Mouse (Mus musculus): Measurements from ENCODE around the gene Fbxo24. TPM values are rescaled to one million over a fixed set of nuclear protein-coding genes. Genes with fewer than 3 reads are reported as not detected.

The Fbxo24 gene
- polyA plus RNA-seq (2014; fragmentation: Nextera tagmentation; extraction: Ambion mirVana): 0.11 and 0.24 TPM in 2 replicates

DNA sequence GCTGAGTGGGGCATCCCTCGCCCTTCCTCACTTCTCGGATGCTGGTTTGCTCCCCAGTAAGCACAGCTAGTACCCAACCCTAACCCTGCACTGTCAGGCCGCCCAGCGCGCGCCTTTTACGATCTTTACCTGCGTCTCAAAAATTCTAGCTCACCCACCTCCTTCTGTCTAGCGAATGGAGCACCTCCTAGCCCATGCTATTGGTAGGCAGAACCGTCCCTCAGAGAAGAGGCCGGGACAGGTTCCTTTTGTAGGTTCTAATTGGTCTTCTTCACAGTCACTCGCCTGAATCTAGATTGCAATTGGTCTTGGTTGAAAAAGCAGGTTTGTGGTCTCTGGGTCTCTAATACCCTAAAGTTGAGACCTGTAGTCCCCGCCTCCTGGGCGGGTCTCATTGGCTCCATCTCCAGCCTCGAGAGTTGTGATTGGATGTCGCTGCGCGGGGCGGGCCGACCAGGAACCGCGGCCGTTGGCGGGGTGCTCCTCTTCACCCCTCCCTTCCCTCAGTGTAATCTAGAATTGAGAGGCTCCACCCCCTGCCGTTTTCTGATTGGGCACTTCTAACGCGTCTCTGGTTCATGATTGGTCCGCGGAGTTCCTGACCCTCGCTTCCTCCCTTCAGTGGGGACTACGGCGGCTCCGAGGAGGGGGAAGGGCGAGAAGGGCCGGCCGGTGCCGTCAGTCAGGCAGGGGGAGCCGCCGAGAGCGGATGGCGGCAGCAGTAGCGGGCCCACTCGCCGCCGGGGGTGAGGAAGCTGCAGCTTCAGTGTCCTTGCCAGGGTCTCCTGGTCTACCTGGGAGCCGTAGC lies at the start of gene Fbxo24, which contains the start of the genes Lrch4 and Gm20605:
Gene Fbxo24 (minus strand): TSS at position 505 of the 808 bp plus-strand sequence.
Gene Lrch4 (plus strand): TSS at position 624 of the 808 bp plus-strand sequence.
Gene Gm20605 (plus strand): TSS at position 678 of the 808 bp plus-strand sequence.
- peak; percentile 99 for DNase-seq (ENCODE audit: low spot score)
- peak; percentile 98 for ATAC-seq (ENCODE audit: insufficient number of reproducible peaks, low FRiP score, low TSS enrichment, low read depth)
- Histone ChIP-seq H3K4me1 (ENCODE audit: control insufficient read depth, insufficient read depth, low read length) (peaks cover 21% of the 10 kb centered on the region), H3K9me3 (ENCODE audit: control insufficient read depth, low read length) (no peaks in the 10 kb centered on the region), H3K27ac (replicated peaks; ENCODE audit: low read depth, low read length) (peak within 1 kb of the TSS; percentile 92), H3K9ac (ENCODE audit: low read length) (peak within 1 kb of the TSS; percentile 82), H3K4me2 (ENCODE audit: low read depth, severe bottlenecking) (peak within 1 kb of the TSS; percentile 76), H3K36me3 (ENCODE audit: control insufficient read depth, insufficient read depth, low read length) (no peaks in the 10 kb centered on the region), H3K27me3 (ENCODE audit: control insufficient read depth, insufficient read depth, low read length) (no peaks in the 10 kb centered on the region), H3K4me3 (ENCODE audit: low read depth, low read length) (peak within 1 kb of the TSS; percentile 91)
- under 1% methylated on average over 41 of the region's 46 CpGs for WGBS

DNA sequence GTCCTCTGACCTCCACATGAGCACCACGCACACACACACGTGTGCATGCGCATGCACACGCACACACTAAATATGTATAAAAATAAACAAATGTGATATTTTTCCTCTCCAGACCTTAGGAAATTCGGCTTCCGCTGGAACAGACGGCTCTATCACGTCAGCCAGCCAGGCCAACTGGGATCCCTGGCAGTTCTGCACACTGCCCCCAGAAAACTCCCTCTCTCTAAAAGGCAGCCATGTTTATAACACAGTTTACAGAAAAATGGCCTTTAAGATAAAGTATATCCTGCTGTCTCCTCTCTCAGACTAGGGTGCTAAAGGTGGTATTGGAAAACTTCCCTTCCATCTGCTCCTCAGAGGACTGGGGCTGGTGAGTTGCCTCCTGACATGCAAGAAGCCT lies 49.1 kb upstream of the Fbxo24 start:
- WGBS: 96% methylated on average over 8 of the region's 8 CpGs

DNA sequence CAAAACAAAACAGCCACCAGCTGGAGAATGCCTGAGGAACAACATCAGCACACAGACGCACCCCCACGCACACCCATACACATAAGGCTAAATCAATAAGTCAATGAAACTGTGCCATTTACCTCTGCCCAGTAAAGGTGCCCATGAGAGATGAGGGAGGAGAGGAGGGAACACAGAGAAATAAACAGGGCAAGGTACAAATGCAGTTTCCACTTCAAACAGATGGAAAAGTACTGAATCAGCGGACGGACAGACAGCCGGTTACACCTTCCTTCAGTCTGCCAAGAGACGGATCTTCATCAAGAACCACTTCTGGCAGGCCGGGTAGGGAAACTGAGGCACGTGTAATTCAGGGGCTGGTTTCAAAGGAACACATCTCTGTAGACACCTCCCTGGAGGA lies 46.0 kb upstream of the Fbxo24 start:
- Histone ChIP-seq H3K36me3 (ENCODE audit: control insufficient read depth, insufficient read depth, low read length) (no peaks in the 10 kb centered on the region; the same call in 1 of the 2 replicates), H3K4me3 (ENCODE audit: low read depth, low read length) (no peak overlapping the region), H3K27me3 (ENCODE audit: control insufficient read depth, insufficient read depth, low read length) (no peaks in the 10 kb centered on the region), H3K4me2 (ENCODE audit: low read depth, severe bottlenecking) (no peak overlapping the region), H3K9me3 (ENCODE audit: control insufficient read depth, low read length) (no peaks in the 10 kb centered on the region), H3K9ac (ENCODE audit: low read length) (no peak overlapping the region), H3K27ac (replicated peaks; ENCODE audit: low read depth, low read length) (no peak overlapping the region), H3K4me1 (ENCODE audit: control insufficient read depth, insufficient read depth, low read length) (peaks cover 6% of the 10 kb centered on the region)
- no peak for ATAC-seq (ENCODE audit: insufficient number of reproducible peaks, low FRiP score, low TSS enrichment, low read depth)
- 93% methylated on average over 8 of the region's 8 CpGs for WGBS
- DNase-seq (ENCODE audit: low spot score): no peak

More for the DNA sequence above, 49.1 kb upstream of the Fbxo24 start:
- H3K9ac ChIP-seq (ENCODE audit: low read length): no peak overlapping the region
- H3K27ac ChIP-seq (replicated peaks; ENCODE audit: low read depth, low read length): no peak overlapping the region
- no peak for ATAC-seq (ENCODE audit: insufficient number of reproducible peaks, low FRiP score, low TSS enrichment, low read depth)
- H3K36me3 ChIP-seq (ENCODE audit: control insufficient read depth, insufficient read depth, low read length): no peaks in the 10 kb centered on the region; the same call in 1 of the 2 replicates
- H3K4me3 ChIP-seq (ENCODE audit: low read depth, low read length): no peak overlapping the region
- no peak overlapping the region for H3K4me2 ChIP-seq (ENCODE audit: low read depth, severe bottlenecking)
- no peak for DNase-seq (ENCODE audit: low spot score)
- no peaks in the 10 kb centered on the region for H3K9me3 ChIP-seq (ENCODE audit: control insufficient read depth, low read length)
- H3K27me3 ChIP-seq (ENCODE audit: control insufficient read depth, insufficient read depth, low read length): no peaks in the 10 kb centered on the region
- 0 out of 2 replicates have a peak, but pooled peaks cover 2% of the 10 kb centered on the region for H3K4me1 ChIP-seq (ENCODE audit: control insufficient read depth, insufficient read depth, low read length)

DNA sequence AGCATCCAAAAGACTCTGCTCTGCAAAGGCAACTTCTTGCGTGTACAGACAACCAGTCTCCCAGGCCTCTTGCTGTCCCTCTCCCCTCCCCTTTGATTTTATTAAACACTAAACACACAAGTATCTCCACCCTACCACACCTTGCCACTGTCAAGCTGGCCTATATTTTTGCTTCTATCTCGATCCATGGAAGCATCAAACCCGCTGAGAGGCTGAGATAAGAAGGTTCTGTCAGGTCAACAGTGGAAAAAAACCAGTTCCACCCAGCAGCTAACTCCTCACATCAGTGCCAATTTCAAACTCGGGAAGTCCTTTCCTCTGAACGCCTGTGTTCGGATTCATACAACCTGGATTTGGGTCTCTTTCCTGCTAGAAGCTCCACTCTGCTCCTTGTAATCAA lies 44.2 kb upstream of the Fbxo24 start:
- Histone ChIP-seq H3K27ac (replicated peaks; ENCODE audit: low read depth, low read length) (no peak overlapping the region), H3K4me3 (ENCODE audit: low read depth, low read length) (no peak overlapping the region), H3K36me3 (ENCODE audit: control insufficient read depth, insufficient read depth, low read length) (no peaks in the 10 kb centered on the region; the same call in 1 of the 2 replicates), H3K27me3 (ENCODE audit: control insufficient read depth, insufficient read depth, low read length) (no peaks in the 10 kb centered on the region), H3K4me2 (ENCODE audit: low read depth, severe bottlenecking) (no peak overlapping the region), H3K4me1 (ENCODE audit: control insufficient read depth, insufficient read depth, low read length) (peaks cover 6% of the 10 kb centered on the region), H3K9me3 (ENCODE audit: control insufficient read depth, low read length) (no peaks in the 10 kb centered on the region), H3K9ac (ENCODE audit: low read length) (no peak overlapping the region)
- ATAC-seq (ENCODE audit: insufficient number of reproducible peaks, low FRiP score, low TSS enrichment, low read depth) (no peak), DNase-seq (ENCODE audit: low spot score) (no peak)
- 89% methylated on average over 6 of the region's 6 CpGs for WGBS

DNA sequence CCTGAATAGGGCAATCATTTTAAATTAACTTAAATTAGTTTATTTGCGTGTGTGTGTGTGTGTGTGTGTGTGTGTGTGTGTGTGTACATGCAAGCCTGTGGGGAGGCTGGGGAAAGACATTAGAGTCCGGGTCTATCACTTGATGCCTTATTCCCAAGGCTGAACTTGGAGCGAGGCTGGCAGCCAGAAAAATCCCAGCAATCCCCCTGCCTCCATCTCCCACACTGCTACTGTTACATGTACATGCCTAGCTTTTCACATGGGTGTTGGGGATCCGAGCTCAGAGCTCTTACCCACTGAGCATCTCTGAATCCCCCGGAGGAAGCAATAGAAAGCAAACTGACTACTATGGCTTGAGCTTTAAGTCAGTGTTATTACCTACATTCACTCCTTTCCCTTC lies 43.6 kb upstream of the Fbxo24 start:
- no peak overlapping the region for H3K27ac ChIP-seq (replicated peaks; ENCODE audit: low read depth, low read length)
- 85% methylated on average over 5 of the region's 5 CpGs for WGBS
- ATAC-seq (ENCODE audit: insufficient number of reproducible peaks, low FRiP score, low TSS enrichment, low read depth): no peak

DNA sequence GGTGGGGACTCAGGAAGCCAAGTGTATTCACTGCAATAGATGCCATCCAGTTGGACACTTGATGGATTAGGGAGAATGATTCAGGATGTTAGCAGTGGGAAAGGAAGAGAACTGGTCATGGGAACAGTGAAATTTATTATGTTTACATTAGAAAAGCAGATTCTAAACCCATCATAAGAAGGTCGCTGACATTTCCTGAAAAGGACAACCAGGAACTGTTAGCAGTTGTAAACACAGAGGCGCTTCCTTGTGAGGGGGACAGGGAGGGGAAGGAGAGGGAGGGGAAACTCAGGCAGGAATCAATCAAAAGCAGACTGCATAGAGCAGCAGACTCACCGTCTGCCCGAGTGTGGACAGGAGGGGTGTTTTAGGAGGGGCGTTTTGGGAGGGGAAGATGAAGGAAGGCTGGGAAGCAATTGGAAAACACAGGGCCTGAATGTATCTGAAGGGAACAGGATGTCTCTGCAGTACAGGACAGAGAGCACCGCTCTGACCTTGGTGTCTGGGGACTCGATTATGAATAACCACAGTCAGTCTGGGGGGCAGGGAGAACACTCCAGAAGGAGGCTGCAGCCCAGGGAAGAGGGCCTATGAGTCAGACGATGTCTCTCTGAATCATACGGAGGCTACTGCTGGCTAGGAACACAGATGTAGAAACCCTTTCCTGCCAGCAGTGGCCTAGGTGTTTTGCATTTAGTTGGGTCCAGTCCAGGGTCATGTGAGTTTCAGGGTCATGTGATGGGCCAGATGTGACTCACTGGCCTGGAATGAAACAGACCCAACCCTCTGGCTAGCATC lies 42.8 kb upstream of the Fbxo24 start:
- no peak for DNase-seq (ENCODE audit: low spot score)
- ATAC-seq (ENCODE audit: insufficient number of reproducible peaks, low FRiP score, low TSS enrichment, low read depth): 0 out of 2 replicates have a peak, but pooled peaks have one; percentile 13
- H3K27me3 ChIP-seq (ENCODE audit: control insufficient read depth, insufficient read depth, low read length): no peaks in the 10 kb centered on the region
- H3K9me3 ChIP-seq (ENCODE audit: control insufficient read depth, low read length): no peaks in the 10 kb centered on the region
- no peak overlapping the region for H3K4me2 ChIP-seq (ENCODE audit: low read depth, severe bottlenecking)
- H3K4me1 ChIP-seq (ENCODE audit: control insufficient read depth, insufficient read depth, low read length): peaks cover 6% of the 10 kb centered on the region
- peak overlapping the region; percentile 42; the same call in 1 of the 2 replicates for H3K27ac ChIP-seq (replicated peaks; ENCODE audit: low read depth, low read length)
- no peaks in the 10 kb centered on the region for H3K36me3 ChIP-seq (ENCODE audit: control insufficient read depth, insufficient read depth, low read length)
- H3K4me3 ChIP-seq (ENCODE audit: low read depth, low read length): no peak overlapping the region
- H3K9ac ChIP-seq (ENCODE audit: low read length): 0 out of 2 replicates have a peak overlapping the region, but pooled peaks have one; percentile 22
- 22% methylated on average over 9 of the region's 9 CpGs for WGBS

More for the DNA sequence above, 43.6 kb upstream of the Fbxo24 start:
- H3K36me3 ChIP-seq (ENCODE audit: control insufficient read depth, insufficient read depth, low read length): no peaks in the 10 kb centered on the region; the same call in 1 of the 2 replicates
- no peak overlapping the region for H3K4me2 ChIP-seq (ENCODE audit: low read depth, severe bottlenecking)
- H3K4me1 ChIP-seq (ENCODE audit: control insufficient read depth, insufficient read depth, low read length): peaks cover 6% of the 10 kb centered on the region
- H3K9me3 ChIP-seq (ENCODE audit: control insufficient read depth, low read length): no peaks in the 10 kb centered on the region
- H3K4me3 ChIP-seq (ENCODE audit: low read depth, low read length): no peak overlapping the region
- H3K27me3 ChIP-seq (ENCODE audit: control insufficient read depth, insufficient read depth, low read length): no peaks in the 10 kb centered on the region
- H3K9ac ChIP-seq (ENCODE audit: low read length): no peak overlapping the region
- DNase-seq (ENCODE audit: low spot score): no peak

DNA sequence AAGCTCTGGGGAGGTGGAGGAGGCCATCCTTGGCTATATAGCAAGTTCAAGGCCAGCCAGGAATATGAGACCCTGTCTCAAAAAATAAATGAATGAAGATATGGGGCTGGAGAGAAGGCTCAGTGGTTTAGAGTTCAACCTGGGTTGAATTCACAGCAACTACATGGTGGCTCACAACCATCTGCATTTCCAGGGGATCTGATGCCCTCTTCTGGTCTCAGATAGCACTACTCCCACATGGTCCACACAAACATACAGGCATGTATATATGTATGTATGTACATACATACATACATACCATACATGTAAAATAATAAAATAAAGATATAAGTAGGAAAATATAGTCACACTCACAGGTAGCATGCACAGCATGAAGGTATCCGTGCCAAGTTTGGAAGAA lies 41.4 kb upstream of the Fbxo24 start:
- DNase-seq (ENCODE audit: low spot score) (no peak), ATAC-seq (ENCODE audit: insufficient number of reproducible peaks, low FRiP score, low TSS enrichment, low read depth) (no peak)
- H3K27me3 ChIP-seq (ENCODE audit: control insufficient read depth, insufficient read depth, low read length): no peaks in the 10 kb centered on the region
- no peak overlapping the region for H3K4me2 ChIP-seq (ENCODE audit: low read depth, severe bottlenecking)
- 95% methylated on average over 1 of the region's 1 CpGs for WGBS
- H3K27ac ChIP-seq (replicated peaks; ENCODE audit: low read depth, low read length): no peak overlapping the region
- peaks cover 6% of the 10 kb centered on the region for H3K4me1 ChIP-seq (ENCODE audit: control insufficient read depth, insufficient read depth, low read length)
- H3K9ac ChIP-seq (ENCODE audit: low read length): no peak overlapping the region
- H3K9me3 ChIP-seq (ENCODE audit: control insufficient read depth, low read length): no peaks in the 10 kb centered on the region
- H3K4me3 ChIP-seq (ENCODE audit: low read depth, low read length): no peak overlapping the region
- peaks cover 2% of the 10 kb centered on the region; the same call in 1 of the 2 replicates for H3K36me3 ChIP-seq (ENCODE audit: control insufficient read depth, insufficient read depth, low read length)

DNA sequence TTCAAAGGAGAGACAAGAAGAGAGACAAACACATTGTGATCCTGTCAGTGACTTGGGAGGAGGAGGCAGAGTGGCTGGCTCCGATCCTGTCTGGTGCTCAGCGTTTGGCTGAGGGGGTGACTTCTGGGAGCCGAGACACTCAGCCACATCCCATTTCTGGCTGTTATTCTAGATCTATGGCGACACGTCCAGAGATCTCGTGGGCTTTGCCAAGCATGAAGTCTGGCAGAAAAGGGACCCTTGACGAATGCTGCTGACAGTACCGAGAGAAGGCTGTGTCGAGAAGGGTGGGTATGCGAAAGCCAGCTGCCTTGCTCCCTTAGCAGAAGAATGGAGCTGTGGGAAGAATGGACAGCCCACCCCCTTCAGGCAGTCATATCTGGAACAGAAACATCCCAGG lies 40.2 kb upstream of the Fbxo24 start:
- H3K27ac ChIP-seq (replicated peaks; ENCODE audit: low read depth, low read length): no peak overlapping the region
- no peak for DNase-seq (ENCODE audit: low spot score)
- H3K9ac ChIP-seq (ENCODE audit: low read length): no peak overlapping the region
- no peak overlapping the region for H3K4me2 ChIP-seq (ENCODE audit: low read depth, severe bottlenecking)
- no peak for ATAC-seq (ENCODE audit: insufficient number of reproducible peaks, low FRiP score, low TSS enrichment, low read depth)
- no peak overlapping the region for H3K4me3 ChIP-seq (ENCODE audit: low read depth, low read length)
- no peaks in the 10 kb centered on the region for H3K9me3 ChIP-seq (ENCODE audit: control insufficient read depth, low read length)
- 88% methylated on average over 10 of the region's 10 CpGs for WGBS
- H3K27me3 ChIP-seq (ENCODE audit: control insufficient read depth, insufficient read depth, low read length): no peaks in the 10 kb centered on the region
- H3K4me1 ChIP-seq (ENCODE audit: control insufficient read depth, insufficient read depth, low read length): peaks cover 6% of the 10 kb centered on the region
- H3K36me3 ChIP-seq (ENCODE audit: control insufficient read depth, insufficient read depth, low read length): peaks cover 2% of the 10 kb centered on the region; the same call in 1 of the 2 replicates

Data from limb, embryonic 11.5 days (tissue).